Mouse (Mus musculus): ENCODE data around the gene Heatr6.

GRCm38 (mm10) chr11:83817994-83818393 lies 64.5 kb downstream of the Heatr6 start:
- TF ChIP-seq CTCF (IDR thresholded peaks at IDR 0.05), result no peak
- TF ChIP-seq POLR2A (IDR thresholded peaks at IDR 0.05; ENCODE audit: insufficient read depth, low read depth, low read length), result no peak
